Comparison of ENCODE assay signal across 15 mouse cellular contexts in the genomic region with DNA sequence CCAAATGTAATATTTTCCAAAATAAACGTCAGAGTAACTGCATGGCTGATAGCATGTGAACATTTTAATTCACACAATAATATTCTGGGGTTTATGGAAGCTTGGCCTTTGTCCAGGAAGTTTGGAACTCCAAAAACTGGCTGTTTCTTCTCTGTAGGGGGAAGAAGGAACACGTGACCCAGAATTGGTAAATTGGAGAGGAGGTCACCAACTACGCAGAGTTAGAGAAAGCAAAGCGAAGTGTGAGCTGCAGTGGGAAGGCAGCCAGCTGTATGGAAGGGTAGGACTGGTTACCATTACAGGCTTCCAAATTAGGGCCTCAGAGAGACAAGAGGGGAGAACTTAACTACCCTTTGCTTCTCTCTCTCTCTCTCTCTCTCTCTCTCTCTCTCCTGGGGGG. TPM values are rescaled to one million over a fixed set of nuclear protein-coding genes. Genes with fewer than 3 reads are reported as not detected.
DNase-seq lines count a peak whose midpoint lies in the region; ATAC-seq and TF ChIP-seq lines count a peak whose summit lies in the region.
"Had no signal": no experiment of that assay in that cellular context is flagged by ENCODE, and none has a peak within 500 bp of the region (broad histone marks: within the 10 kb centered on the region; RNA-seq: fewer than 3 reads in every experiment).

No protein-coding gene starts in this region.

- TF ChIP-seq POLR2A in limb, embryonic 14.5 days (IDR thresholded peaks at IDR 0.05; ENCODE audit: borderline replicate concordance, extremely low read depth, insufficient read depth, insufficient read length) = no peak

- H3K9me3 ChIP-seq in heart, embryonic 13.5 days = no peaks in the 10 kb centered on the region
- H3K9me3 ChIP-seq in heart, embryonic 11.5 days (replicated peaks; ENCODE audit: control insufficient read depth, low read length) = no peaks in the 10 kb centered on the region
- no peaks in the 10 kb centered on the region for H3K9me3 ChIP-seq in lung, postnatal 0 days (ENCODE audit: low read length)
- no peaks in the 10 kb centered on the region for H3K9me3 ChIP-seq in embryonic facial prominence, embryonic 10.5 days
- no peaks in the 10 kb centered on the region for H3K9me3 ChIP-seq in limb, embryonic 14.5 days (ENCODE audit: control insufficient read depth, low read length)
- H3K9me3 ChIP-seq: forebrain, embryonic 12.5 days; midbrain, embryonic 12.5 days had no signal

- H3K4me3 ChIP-seq in heart, embryonic 13.5 days = no peak overlapping the region
- no peak overlapping the region for H3K4me3 ChIP-seq in heart, embryonic 11.5 days (ENCODE audit: low read depth, low read length)
- no peak overlapping the region for H3K4me3 ChIP-seq in lung, postnatal 0 days (ENCODE audit: low read depth, low read length)
- no peak overlapping the region for H3K4me3 ChIP-seq in embryonic facial prominence, embryonic 10.5 days
- H3K4me3 ChIP-seq in limb, embryonic 14.5 days (replicated peaks; ENCODE audit: low read length) = no peak overlapping the region
- H3K4me3 ChIP-seq: forebrain, embryonic 12.5 days; midbrain, embryonic 12.5 days had no signal

- peak; percentile 25 for DNase-seq in lung, postnatal 0 days (ENCODE audit: low spot score)
- DNase-seq in lung, adult 18-20 months = no peak
- peak; percentile 70 for DNase-seq in embryonic facial prominence, embryonic 10.5 days (ENCODE audit: low spot score)
- peak; percentile 94 for DNase-seq in limb, embryonic 14.5 days (ENCODE audit: low spot score)
- no peak for DNase-seq in layer of hippocampus, postnatal 14 days (ENCODE audit: low spot score in 2 of 2)
- DNase-seq in gastrocnemius, postnatal 36 days = no peak
- DNase-seq: cerebellum, postnatal 25 days; layer of hippocampus, postnatal 36 days had no signal

- TF ChIP-seq EP300 in lung, postnatal 0 days (IDR thresholded peaks at IDR 0.05) = no peak

- TF ChIP-seq CTCF in lung, postnatal 0 days (IDR thresholded peaks at IDR 0.05) = no peak

- no peak overlapping the region for H3K4me2 ChIP-seq in heart, embryonic 13.5 days
- no peak overlapping the region for H3K4me2 ChIP-seq in heart, embryonic 11.5 days
- H3K4me2 ChIP-seq in lung, postnatal 0 days (replicated peaks; ENCODE audit: low read depth, low read length) = no peak overlapping the region
- H3K4me2 ChIP-seq in limb, embryonic 14.5 days (replicated peaks; ENCODE audit: low read depth, low read length, severe bottlenecking) = no peak overlapping the region; the same call in 1 of the 2 replicates
- H3K4me2 ChIP-seq: forebrain, embryonic 12.5 days; midbrain, embryonic 12.5 days had no signal

- H3K27ac ChIP-seq in heart, embryonic 13.5 days (replicated peaks) = peak overlapping the region; percentile 51
- no peak overlapping the region for H3K27ac ChIP-seq in heart, embryonic 11.5 days (ENCODE audit: low read depth, low read length)
- H3K27ac ChIP-seq in lung, postnatal 0 days (ENCODE audit: low read length) = no peak overlapping the region
- H3K27ac ChIP-seq in embryonic facial prominence, embryonic 10.5 days (replicated peaks) = peak overlapping the region; percentile 67
- H3K27ac ChIP-seq in limb, embryonic 14.5 days (replicated peaks; ENCODE audit: low read depth, low read length) = peak overlapping the region; percentile 78; the same call in 1 of the 2 replicates
- H3K27ac ChIP-seq: forebrain, embryonic 12.5 days; liver, embryonic 14.5 days; midbrain, embryonic 12.5 days had no signal

- H3K4me1 ChIP-seq in heart, embryonic 13.5 days = peaks cover 12% of the 10 kb centered on the region
- no peaks in the 10 kb centered on the region for H3K4me1 ChIP-seq in heart, embryonic 11.5 days (ENCODE audit: control insufficient read depth, insufficient read depth, low read length)
- no peaks in the 10 kb centered on the region for H3K4me1 ChIP-seq in lung, postnatal 0 days (ENCODE audit: insufficient read depth, low read depth, low read length)
- H3K4me1 ChIP-seq in embryonic facial prominence, embryonic 10.5 days = peaks cover 31% of the 10 kb centered on the region
- peaks cover 30% of the 10 kb centered on the region for H3K4me1 ChIP-seq in limb, embryonic 14.5 days (ENCODE audit: control insufficient read depth, insufficient read depth, low read length)
- H3K4me1 ChIP-seq: forebrain, embryonic 12.5 days; midbrain, embryonic 12.5 days had no signal

- no peaks in the 10 kb centered on the region for H3K36me3 ChIP-seq in heart, embryonic 13.5 days
- H3K36me3 ChIP-seq in heart, embryonic 11.5 days (ENCODE audit: control insufficient read depth, insufficient read depth, low read length) = no peaks in the 10 kb centered on the region
- no peaks in the 10 kb centered on the region for H3K36me3 ChIP-seq in lung, postnatal 0 days (ENCODE audit: insufficient read depth, low read length)
- H3K36me3 ChIP-seq in embryonic facial prominence, embryonic 10.5 days (replicated peaks) = no peaks in the 10 kb centered on the region
- no peaks in the 10 kb centered on the region for H3K36me3 ChIP-seq in limb, embryonic 14.5 days (ENCODE audit: control insufficient read depth, insufficient read depth, low read length)
- H3K36me3 ChIP-seq: forebrain, embryonic 12.5 days; midbrain, embryonic 12.5 days had no signal

- 59% methylated on average over 4 of the region's 4 CpGs for WGBS in heart, embryonic 13.5 days
- 76% methylated on average over 4 of the region's 4 CpGs for WGBS in heart, embryonic 11.5 days (ENCODE audit: insufficient replicate concordance)
- 52% methylated on average over 4 of the region's 4 CpGs for WGBS in lung, postnatal 0 days
- WGBS in embryonic facial prominence, embryonic 10.5 days = 45% methylated on average over 4 of the region's 4 CpGs
- WGBS in limb, embryonic 14.5 days = 17% methylated on average over 4 of the region's 4 CpGs

- H3K9ac ChIP-seq in heart, embryonic 13.5 days = no peak overlapping the region
- no peak overlapping the region for H3K9ac ChIP-seq in heart, embryonic 11.5 days (ENCODE audit: low read depth, low read length)
- no peak overlapping the region for H3K9ac ChIP-seq in lung, postnatal 0 days (replicated peaks; ENCODE audit: low read depth)
- no peak overlapping the region for H3K9ac ChIP-seq in limb, embryonic 14.5 days (ENCODE audit: low read depth, low read length, severe bottlenecking)
- H3K9ac ChIP-seq: forebrain, embryonic 12.5 days; liver, embryonic 14.5 days; midbrain, embryonic 12.5 days had no signal

- intact Hi-C loops in gastrocnemius, postnatal 36 days (cut with DNase I) = no loop called here

- no peaks in the 10 kb centered on the region for H3K27me3 ChIP-seq in heart, embryonic 13.5 days (replicated peaks)
- no peaks in the 10 kb centered on the region for H3K27me3 ChIP-seq in heart, embryonic 11.5 days (ENCODE audit: control insufficient read depth, insufficient read depth, low read length)
- H3K27me3 ChIP-seq in lung, postnatal 0 days (replicated peaks; ENCODE audit: insufficient read depth, low read length) = no peaks in the 10 kb centered on the region
- H3K27me3 ChIP-seq in embryonic facial prominence, embryonic 10.5 days (replicated peaks; ENCODE audit: low read depth, poor library complexity, severe bottlenecking) = no peaks in the 10 kb centered on the region
- H3K27me3 ChIP-seq in limb, embryonic 14.5 days (ENCODE audit: control insufficient read depth, insufficient read depth, low read length) = no peaks in the 10 kb centered on the region
- H3K27me3 ChIP-seq: forebrain, embryonic 12.5 days had no signal

- ATAC-seq in heart, embryonic 13.5 days (ENCODE audit: extremely low read depth, insufficient number of reproducible peaks, low FRiP score, low TSS enrichment) = no peak
- no peak for ATAC-seq in heart, embryonic 11.5 days (replicated peaks; ENCODE audit: insufficient number of reproducible peaks, low FRiP score, low TSS enrichment)
- no peak for ATAC-seq in lung, postnatal 0 days
- ATAC-seq in limb, embryonic 14.5 days (ENCODE audit: low FRiP score, low read depth) = peak; percentile 92
- ATAC-seq: activated CD4-positive, CD25-positive, alpha-beta regulatory T cell, adult 4 months; intestine, embryonic 16.5 days had no signal

RNA-seq across cellular contexts. Expression of a gene that starts 47.7 kb away (rescaled TPM):
- polyA plus RNA-seq in heart, embryonic 13.5 days (2015; fragmentation: Nextera tagmentation; extraction: Ambion mirVana) = 21.7 and 23.8 TPM in 2 replicates
- polyA plus RNA-seq in heart, embryonic 11.5 days (2014; fragmentation: Nextera tagmentation; extraction: Ambion mirVana) = 27.2 and 30.4 TPM in 2 replicates
- polyA plus RNA-seq in lung, postnatal 0 days (2015; fragmentation: Nextera tagmentation; extraction: Ambion mirVana) = 21.7 and 26.1 TPM in 2 replicates
- 15.8 and 18.0 TPM in 2 replicates for polyA plus RNA-seq in embryonic facial prominence, embryonic 10.5 days (2016; fragmentation: Nextera tagmentation; extraction: Ambion mirVana)
- polyA plus RNA-seq in limb, embryonic 14.5 days (2012; rRNA removed) = 12.4 and 18.8 TPM in 2 replicates
- 18.6 and 21.7 TPM in 2 replicates for polyA plus RNA-seq in limb, embryonic 14.5 days (2014; fragmentation: Nextera tagmentation; extraction: Ambion mirVana)
- total RNA-seq in layer of hippocampus, postnatal 14 days (2021) = 10 to 100 TPM; 70.3 to 80.9 TPM
- 10 to 100 TPM; 15.5 to 18.3 TPM for total RNA-seq in gastrocnemius, postnatal 36 days (2021)

RNA-seq across cellular contexts. Expression of a gene that starts 47.8 kb away (rescaled TPM):
- polyA plus RNA-seq in heart, embryonic 13.5 days (2015; fragmentation: Nextera tagmentation; extraction: Ambion mirVana) = 6.9 and 7.1 TPM in 2 replicates
- polyA plus RNA-seq in heart, embryonic 11.5 days (2014; fragmentation: Nextera tagmentation; extraction: Ambion mirVana) = 9.8 and 12.1 TPM in 2 replicates
- polyA plus RNA-seq in lung, postnatal 0 days (2015; fragmentation: Nextera tagmentation; extraction: Ambion mirVana) = 14.3 and 16.1 TPM in 2 replicates
- polyA plus RNA-seq in embryonic facial prominence, embryonic 10.5 days (2016; fragmentation: Nextera tagmentation; extraction: Ambion mirVana) = 10.2 and 11.5 TPM in 2 replicates
- polyA plus RNA-seq in limb, embryonic 14.5 days (2012; rRNA removed) = 23.4 and 23.6 TPM in 2 replicates
- 20.2 and 22.6 TPM in 2 replicates for polyA plus RNA-seq in limb, embryonic 14.5 days (2014; fragmentation: Nextera tagmentation; extraction: Ambion mirVana)
- 10 to 100 TPM in 1 of 2 experiments, 1 to 10 TPM in 1; 8.9 to 11.7 TPM for total RNA-seq in layer of hippocampus, postnatal 14 days (2021)
- 10 to 100 TPM; 15.1 to 38.5 TPM for total RNA-seq in gastrocnemius, postnatal 36 days (2021)
- polyA plus RNA-seq: activated CD4-positive, CD25-positive, alpha-beta regulatory T cell, adult 4 months had no signal

Comparison
In these comparisons a context has a peak if more than half of its experiments do, and no peak if none do; other contexts are left out.
1. H3K27ac ChIP-seq: peak in heart, embryonic 13.5 days (single experiment), embryonic facial prominence, embryonic 10.5 days (single experiment) and limb, embryonic 14.5 days (single experiment); none in heart, embryonic 11.5 days (single experiment) and lung, postnatal 0 days (single experiment).
2. DNase-seq: peak in lung, postnatal 0 days (single experiment), embryonic facial prominence, embryonic 10.5 days (single experiment) and limb, embryonic 14.5 days (single experiment); none in lung, adult 18-20 months (0 of 2), layer of hippocampus, postnatal 14 days (0 of 2) and gastrocnemius, postnatal 36 days (0 of 2).